Mouse (Mus musculus) effector memory CD4-positive, alpha-beta T cell, adult 7 months (primary cell): ENCODE data around the gene Olfr437. TPM values are rescaled to one million over a fixed set of nuclear protein-coding genes. Genes with fewer than 3 reads are reported as not detected.

Experiments
- polyA plus RNA-seq: library from polyadenylated mRNA; unstranded; fragments of 100-300 nt; shearing (Covaris generic); gene quantifications from one replicate; pipeline ENCODE4 v1.2.1, GENCODE M21; 2017

Gene Olfr437
- polyA plus RNA-seq, result not detected

GRCm38 (mm10) chr6:43162982-43163381 is at the start of gene Olfr437:
Olfr437 (plus strand) TSS chr6:43163282.

GRCm38 (mm10) chr6:43146267-43146666 is 16.8 kb upstream of the Olfr437 start, which contains the start of gene Olfr237-ps1:
Olfr237-ps1 (plus strand) TSS chr6:43146567.

GRCm38 (mm10) chr6:43171840-43172239 is 8.8 kb downstream of the Olfr437 start, which contains the start of gene Olfr13:
Olfr13 (plus strand) TSS chr6:43172140.

GRCm38 (mm10) chr6:43196781-43197180 is 33.7 kb downstream of the Olfr437 start, which contains the start of gene Olfr435:
Olfr435 (plus strand) TSS chr6:43197146.

GRCm38 (mm10) chr6:43212873-43213272 is 49.8 kb downstream of the Olfr437 start, which contains the start of gene Olfr434:
Olfr434 (plus strand) TSS chr6:43213021.

Other genes with a start within 250 kb of the Olfr437 start
- 0.17 TPM for gene Olfr446, start 241.9 kb upstream of the Olfr437 start, polyA plus RNA-seq
- gene Olfr444, start 214.2 kb upstream of the Olfr437 start, polyA plus RNA-seq, result not detected
- gene Olfr441, start 56.9 kb upstream of the Olfr437 start, polyA plus RNA-seq, result not detected
- gene Olfr237-ps1, start 16.7 kb upstream of the Olfr437 start, polyA plus RNA-seq, result not detected
- gene Olfr13, start 8.9 kb downstream of the Olfr437 start, polyA plus RNA-seq, result 0.27 TPM
- not detected for gene Olfr435, start 33.9 kb downstream of the Olfr437 start, polyA plus RNA-seq
- not detected for gene Olfr434, start 49.7 kb downstream of the Olfr437 start, polyA plus RNA-seq
- not detected for gene Olfr47, start 68.2 kb downstream of the Olfr437 start, polyA plus RNA-seq
- gene Arhgef5, start 102.3 kb downstream of the Olfr437 start, polyA plus RNA-seq, result 0.45 TPM
- gene Nobox, start 146.3 kb downstream of the Olfr437 start, polyA plus RNA-seq, result not detected